Mouse (Mus musculus) testis, adult 10 weeks (tissue): ENCODE data around the gene Prss1. TPM values are rescaled to one million over a fixed set of nuclear protein-coding genes. Genes with fewer than 3 reads are reported as not detected.

Experiments used
- polyA plus RNA-seq: library from polyadenylated mRNA; stranded (reverse); fragments of 350-450 nt; fragmentation: Illumina TruSeq; extraction: RNeasy Lipid Tissue Mini Kit (QIAGEN cat#74804); gene quantifications from one replicate; pipeline ENCODE4 v1.2.3, GENCODE M21; 2014; ENCODE audit warnings: low read depth, low replicate concordance

Prss1 gene
- not detected for polyA plus RNA-seq

DNA sequence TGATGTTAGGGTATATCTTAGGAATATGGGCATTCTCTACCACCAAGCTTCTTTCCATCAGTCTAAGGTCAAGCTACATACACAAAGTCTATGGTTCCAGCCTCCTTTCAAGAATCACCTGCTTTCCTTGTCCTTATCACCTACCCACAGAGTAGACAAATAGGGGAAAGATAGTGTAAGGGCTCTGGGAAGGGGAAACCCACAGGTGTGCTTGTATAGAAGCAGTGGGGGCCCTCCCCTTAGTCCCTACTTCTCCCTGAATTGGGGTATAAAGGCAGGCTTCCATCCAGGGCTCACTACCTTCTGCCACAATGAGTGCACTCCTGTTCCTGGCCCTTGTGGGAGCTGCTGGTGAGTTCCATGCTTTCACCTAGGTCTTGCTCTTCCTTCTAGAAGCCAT, at the start of gene Prss1:
Gene Prss1, plus strand, starts transcription at position 301 of the 400 bp plus-strand sequence.

DNA sequence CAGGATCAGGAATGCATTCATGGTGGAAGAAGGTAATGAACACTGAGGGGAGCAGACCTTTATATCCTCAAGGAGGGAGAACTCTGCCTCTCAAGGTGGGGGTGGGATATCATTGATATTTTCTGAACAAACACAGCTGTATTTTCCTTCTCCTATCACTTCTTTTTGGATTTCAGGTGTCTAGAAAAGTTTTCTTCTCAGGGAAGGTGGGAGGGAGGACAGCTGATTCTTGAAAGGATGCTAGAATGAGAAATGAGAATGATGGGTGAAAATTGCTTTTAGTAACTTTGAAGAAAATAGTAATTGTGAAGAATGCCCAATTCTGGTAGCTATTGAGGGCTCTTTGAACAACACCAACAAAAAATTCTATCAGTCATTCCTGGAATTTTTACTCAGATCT, 12.7 kb upstream of the Prss1 start, which contains the start of gene Gm10334:
Gene Gm10334, minus strand, starts transcription at position 101 of the 400 bp plus-strand sequence.

Other genes starting within 250 kb of the Prss1 start
- not detected for gene Try4, start 156.7 kb upstream of the Prss1 start, polyA plus RNA-seq
- gene Try5, start 142.1 kb upstream of the Prss1 start, polyA plus RNA-seq, result 2.9 TPM
- not detected for gene Try10, start 104.8 kb upstream of the Prss1 start, polyA plus RNA-seq
- not detected for gene Prss3, start 81.3 kb upstream of the Prss1 start, polyA plus RNA-seq
- not detected for gene Gm5771, start 66.6 kb upstream of the Prss1 start, polyA plus RNA-seq
- gene Gm10334, start 12.8 kb upstream of the Prss1 start, polyA plus RNA-seq, result not detected
- gene Prss2, start 62.9 kb downstream of the Prss1 start, polyA plus RNA-seq, result not detected
- gene Ephb6, start 146.6 kb downstream of the Prss1 start, polyA plus RNA-seq, result 0.06 TPM
- gene Trpv6, start 177.5 kb downstream of the Prss1 start, polyA plus RNA-seq, result 0.11 TPM
- not detected for gene Trpv5, start 221.8 kb downstream of the Prss1 start, polyA plus RNA-seq
- gene Llcfc1, start 225.5 kb downstream of the Prss1 start, polyA plus RNA-seq, result 681 TPM
- gene Kel, start 245.4 kb downstream of the Prss1 start, polyA plus RNA-seq, result 0.94 TPM